Mouse (Mus musculus) midbrain, embryonic 16.5 days (tissue): ENCODE measurements around the gene Rdh1. TPM values are rescaled to one million over a fixed set of nuclear protein-coding genes. Genes with fewer than 3 reads are reported as not detected.
"Not testable (repeated sequence)": the region's sequence is repeated elsewhere in the genome, so short reads cannot be mapped to it uniquely, and the experiment has no call there.

Source experiments
- ATAC-seq: fragments of 200-750 bp; cut with Nextera tagmentation; 2 replicates; pipeline ENCODE4 v1.8.0; 2017; ENCODE audit warnings: moderate TSS enrichment
- H3K27ac ChIP-seq: fragments of 300-500 bp; sonication (generic); 2 replicates; pipeline ENCODE4 v1.5.1; 2014; ENCODE audit warnings: mild to moderate bottlenecking, low read length, mixed read lengths
- H3K27me3 ChIP-seq: fragments of 300-500 bp; sonication (generic); 2 replicates; pipeline ENCODE4 v1.6.1; 2014; ENCODE audit warnings: low read depth, low read length, mixed read lengths; ENCODE audit not compliant: control insufficient read depth, insufficient read depth
- H3K36me3 ChIP-seq: fragments of 300-500 bp; sonication (generic); 2 replicates; pipeline ENCODE4 v1.6.1; 2014; ENCODE audit warnings: mild to moderate bottlenecking, low read length, moderate library complexity, mixed read lengths; ENCODE audit not compliant: control insufficient read depth, insufficient read depth
- H3K4me1 ChIP-seq: fragments of 300-500 bp; sonication (generic); 2 replicates; pipeline ENCODE4 v1.6.1; 2014; ENCODE audit warnings: mild to moderate bottlenecking, low read length, mixed read lengths; ENCODE audit not compliant: control insufficient read depth, insufficient read depth
- H3K4me2 ChIP-seq: fragments of 300-500 bp; sonication (generic); 2 replicates; pipeline ENCODE4 v1.6.1; 2014; ENCODE audit warnings: mild to moderate bottlenecking, low read length, mixed read lengths
- H3K4me3 ChIP-seq: fragments of 300-500 bp; sonication (generic); 2 replicates; pipeline ENCODE4 v1.5.1; 2014; ENCODE audit warnings: low read depth, mild to moderate bottlenecking, low read length, moderate library complexity, mixed read lengths
- H3K9ac ChIP-seq: fragments of 300-500 bp; sonication (generic); 2 replicates; pipeline ENCODE4 v1.6.1; 2014; ENCODE audit warnings: low read depth, low read length, mixed read lengths
- H3K9me3 ChIP-seq: fragments of 300-500 bp; sonication (generic); replicated peaks from 2 replicates; pipeline ENCODE4 v1.6.1; 2014; ENCODE audit warnings: mild to moderate bottlenecking, low read length, mixed read lengths; ENCODE audit not compliant: control insufficient read depth, poor library complexity, severe bottlenecking
- WGBS: fragments of 180-500 bp; shearing (Covaris S2); extraction: QIAGEN DNeasy Blood & Tissue Kit; methylation state at CpG from one replicate; pipeline ENCODE4 v1.1.7; 2014; 5-methylcytosine and 5-hydroxymethylcytosine counted together
- polyA plus RNA-seq: library from polyadenylated mRNA; unstranded; fragments of >200 nt; fragmentation: Nextera tagmentation; extraction: Ambion mirVana; gene quantifications from 2 replicates; pipeline ENCODE4 v1.2.1, GENCODE M21; 2015

The Rdh1 gene
- polyA plus RNA-seq, 1 experiment from 2014 or later, result not detected

DNA sequence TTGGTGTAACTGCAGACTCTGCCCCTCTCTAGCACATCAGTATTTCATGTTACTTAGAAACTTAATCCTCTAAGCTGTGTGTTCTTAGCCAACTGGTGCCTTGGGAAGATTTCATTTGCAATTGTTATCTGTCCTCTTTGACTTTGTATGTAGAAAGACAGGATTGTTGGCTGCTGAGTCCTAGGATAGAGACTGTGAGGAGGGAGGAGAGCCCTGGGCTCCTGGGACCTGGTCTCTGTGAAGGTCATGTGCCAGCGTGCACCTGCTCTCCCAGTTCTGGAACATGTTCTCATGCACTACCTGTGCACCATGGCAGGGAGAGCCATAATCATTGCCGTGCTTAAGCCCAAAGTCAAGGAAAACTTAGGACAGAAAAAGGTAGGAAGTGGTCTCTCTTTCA is 42.1 kb downstream of the Rdh1 start:
- Histone ChIP-seq H3K36me3 (no peaks in the 10 kb centered on the region), H3K27me3 (no peaks in the 10 kb centered on the region), H3K27ac (no peak overlapping the region), H3K9me3 (no peaks in the 10 kb centered on the region), H3K4me3 (no peak overlapping the region), H3K9ac (no peak overlapping the region), H3K4me1 (no peaks in the 10 kb centered on the region), H3K4me2 (no peak overlapping the region)
- WGBS, result 93% methylated on average over 2 of the region's 2 CpGs
- no peak for ATAC-seq

DNA sequence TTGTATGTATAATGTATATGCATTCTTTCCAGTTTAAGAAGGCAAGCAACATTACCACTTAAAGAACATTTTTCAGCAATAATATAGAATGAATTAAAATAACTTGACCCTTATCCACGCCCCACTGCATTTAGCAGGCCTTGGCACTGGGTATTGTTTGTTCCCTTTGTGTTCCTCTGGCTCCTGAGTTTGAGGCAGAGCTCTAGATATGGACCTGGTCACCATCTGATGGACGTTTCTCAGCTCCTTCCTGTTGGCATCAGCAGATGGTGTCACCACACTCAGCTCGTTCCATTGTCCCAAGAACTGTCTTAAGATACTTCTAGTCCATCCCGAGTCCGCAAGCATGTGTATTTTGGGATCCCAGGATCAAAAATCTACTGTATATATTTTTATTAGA is 42.7 kb downstream of the Rdh1 start:
- no peak for ATAC-seq
- H3K9ac ChIP-seq, result no peak overlapping the region
- no peaks in the 10 kb centered on the region for H3K4me1 ChIP-seq
- no peaks in the 10 kb centered on the region for H3K27me3 ChIP-seq
- H3K36me3 ChIP-seq, result no peaks in the 10 kb centered on the region
- H3K9me3 ChIP-seq, result no peaks in the 10 kb centered on the region
- H3K4me3 ChIP-seq, result no peak overlapping the region
- H3K4me2 ChIP-seq, result no peak overlapping the region
- WGBS, result 84% methylated on average over 5 of the region's 5 CpGs
- H3K27ac ChIP-seq, result no peak overlapping the region

- H3K9ac ChIP-seq, result no peak overlapping the region
- H3K4me2 ChIP-seq, result no peak overlapping the region
- H3K27ac ChIP-seq, result no peak overlapping the region
- no peaks in the 10 kb centered on the region for H3K4me1 ChIP-seq
- no peaks in the 10 kb centered on the region for H3K36me3 ChIP-seq
- 50% methylated on average over 7 of the region's 7 CpGs for WGBS
- no peak for ATAC-seq
- H3K9me3 ChIP-seq, result no peaks in the 10 kb centered on the region
- H3K27me3 ChIP-seq, result no peaks in the 10 kb centered on the region
- H3K4me3 ChIP-seq, result no peak overlapping the region
These were observed 44.9 kb downstream of the Rdh1 start for GRCm38 (mm10) chr10:127804416-127804815.

DNA sequence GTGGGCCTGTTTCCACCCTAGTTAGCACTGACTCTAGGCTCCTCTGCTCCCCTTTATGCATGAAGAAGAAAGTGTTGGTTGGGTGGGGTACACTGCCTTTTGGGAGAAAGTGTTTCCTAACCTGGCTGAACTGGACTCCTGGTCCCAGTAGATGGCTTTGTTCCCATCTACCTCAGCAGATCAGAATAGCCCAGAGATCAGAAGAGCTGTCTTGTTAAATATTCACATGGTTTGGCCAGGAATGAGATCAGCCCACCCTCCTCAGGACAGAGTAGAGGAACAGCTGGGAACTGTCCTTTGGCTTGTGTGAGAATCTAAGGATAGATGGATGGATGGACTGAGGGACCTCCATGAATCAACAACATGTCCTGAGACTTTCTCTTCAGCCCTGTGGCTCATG is 56.4 kb downstream of the Rdh1 start:
- Histone ChIP-seq H3K4me2 (no peak overlapping the region), H3K27ac (no peak overlapping the region), H3K27me3 (no peaks in the 10 kb centered on the region), H3K9me3 (peaks cover 2% of the 10 kb centered on the region), H3K4me3 (no peak overlapping the region), H3K4me1 (no peaks in the 10 kb centered on the region), H3K9ac (no peak overlapping the region), H3K36me3 (no peaks in the 10 kb centered on the region)
- no peak for ATAC-seq

GRCm38 (mm10) chr10:127817268-127817910 is 57.9 kb downstream of the Rdh1 start:
- not testable (repeated sequence) for H3K36me3 ChIP-seq, H3K4me1 ChIP-seq, H3K9me3 ChIP-seq, ATAC-seq, H3K9ac ChIP-seq, H3K4me3 ChIP-seq, H3K27ac ChIP-seq, H3K27me3 ChIP-seq, H3K4me2 ChIP-seq
- WGBS, result 79% methylated on average over 4 of the region's 4 CpGs

Other genes starting within 250 kb of the Rdh1 start
- 17.6 and 19.7 TPM in 2 replicates for gene Ndufa4l2, start 244.8 kb upstream of the Rdh1 start, polyA plus RNA-seq
- gene Shmt2, start 237.3 kb upstream of the Rdh1 start, polyA plus RNA-seq, result 45.0 and 45.6 TPM in 2 replicates
- 62.1 and 66.7 TPM in 2 replicates for gene Nxph4, start 225.2 kb upstream of the Rdh1 start, polyA plus RNA-seq
- 110 and 117 TPM in 2 replicates for gene Lrp1, start 138.6 kb upstream of the Rdh1 start, polyA plus RNA-seq
- 4.4 and 5.4 TPM in 2 replicates for gene Stat6, start 116.7 kb upstream of the Rdh1 start, polyA plus RNA-seq
- 3.2 TPM in 2 replicates for gene Nemp1, start 92.8 kb upstream of the Rdh1 start, polyA plus RNA-seq
- gene Nab2, start 91.2 kb upstream of the Rdh1 start, polyA plus RNA-seq, result 1.6 and 2.1 TPM in 2 replicates
- 0.60 and 0.93 TPM in 2 replicates for gene Myo1a, start 54.6 kb upstream of the Rdh1 start, polyA plus RNA-seq
- gene Tac2, start 35.2 kb upstream of the Rdh1 start, polyA plus RNA-seq, result 0.34 and 1.2 TPM in 2 replicates
- gene Zbtb39, start 20.2 kb upstream of the Rdh1 start, polyA plus RNA-seq, result 2.7 and 3.2 TPM in 2 replicates
- gene Gpr182, start 8.0 kb upstream of the Rdh1 start, polyA plus RNA-seq, result 1.1 and 1.7 TPM in 2 replicates
- 0.25 TPM in 1 of 2 replicates, not detected in the other for gene Rdh16f1, start 66 bp downstream of the Rdh1 start, polyA plus RNA-seq
- gene Rdh9, start 16.7 kb downstream of the Rdh1 start, polyA plus RNA-seq, result 0.15 TPM in 1 of 2 replicates, not detected in the other
- gene Rdh16, start 41.4 kb downstream of the Rdh1 start, polyA plus RNA-seq, result not detected in 2 replicates
- gene Rdh19, start 90.2 kb downstream of the Rdh1 start, polyA plus RNA-seq, result not detected in 2 replicates
- gene Rdh16f2, start 106.8 kb downstream of the Rdh1 start, polyA plus RNA-seq, result not detected in 2 replicates
- not detected in 2 replicates for gene Rdh7, start 129.1 kb downstream of the Rdh1 start, polyA plus RNA-seq
- not detected in 2 replicates for gene Sdr9c7, start 138.8 kb downstream of the Rdh1 start, polyA plus RNA-seq
- not detected in 2 replicates for gene Hsd17b6, start 247.9 kb downstream of the Rdh1 start, polyA plus RNA-seq